Mouse (Mus musculus) stomach, postnatal 0 days (tissue): ENCODE measurements around the gene Popdc2.

ENCODE experiments used
- CTCF ChIP-seq: IDR thresholded peaks from 2 replicates; pipeline ENCODE4 v1.5.1; 2016; ENCODE audit warnings: antibody characterized with exemption, low read depth, mild to moderate bottlenecking, moderate library complexity
- EP300 ChIP-seq: optimal IDR thresholded peaks from 2 replicates; pipeline ENCODE3; 2016; ENCODE audit warnings: antibody characterized with exemption

GRCm38 (mm10) chr16:38361933-38362332, at the start of gene Popdc2:
- TF ChIP-seq CTCF: no peak
- TF ChIP-seq EP300: no peak
